Mouse (Mus musculus) MEL (cell line): Measurements from ENCODE around the gene Ttll11.

Experiments used
- CHD1 ChIP-seq: IDR thresholded peaks from 2 replicates; pipeline ENCODE4 v1.6.1; 2012; ENCODE audit warnings: low read depth, mild to moderate bottlenecking, inconsistent platforms, low read length, improper control_type of control experiment
- CTCF ChIP-seq, 3 experiments: IDR thresholded peaks in 2 of 3; conservative IDR thresholded peaks in 1 of 3; 2 replicates each; pipeline ENCODE4 v1.5.1; 2011 to 2012; ENCODE audit warnings: low read length in 3 of 3, low read depth in 2 of 3, mild to moderate bottlenecking in 2 of 3, improper control_type of control experiment in 1 of 3, inconsistent platforms in 1 of 3, mixed read lengths in 1 of 3, moderate library complexity in 1 of 3; ENCODE audit not compliant: control insufficient read depth in 1 of 3, insufficient read depth in 1 of 3, poor library complexity in 1 of 3, severe bottlenecking in 1 of 3
- EP300 ChIP-seq, 2 experiments: IDR thresholded peaks; 2 replicates each; pipeline ENCODE4 v1.6.1; 2011; ENCODE audit warnings: improper control_type of control experiment in 2 of 2, low read length in 2 of 2, low read depth in 1 of 2, mild to moderate bottlenecking in 1 of 2
- GATA1 ChIP-seq: IDR thresholded peaks from 2 replicates; pipeline ENCODE4 v1.6.1; 2011; ENCODE audit warnings: low read depth, low read length, improper control_type of control experiment
- MAX ChIP-seq: IDR thresholded peaks from 2 replicates; pipeline ENCODE4 v1.6.1; 2011; ENCODE audit warnings: low read length, improper control_type of control experiment
- MAZ ChIP-seq: IDR thresholded peaks from 2 replicates; pipeline ENCODE4 v1.6.1; 2012; ENCODE audit warnings: low read depth, mild to moderate bottlenecking, inconsistent platforms, low read length, improper control_type of control experiment
- MYC ChIP-seq: IDR thresholded peaks from 2 replicates; pipeline ENCODE4 v1.6.1; 2011; ENCODE audit warnings: low read depth, mild to moderate bottlenecking, low read length, improper control_type of control experiment, moderate library complexity
- POLR2A ChIP-seq, 2 experiments: IDR thresholded peaks; 2 replicates each; pipeline ENCODE4 v1.6.1; 2011 to 2012; ENCODE audit warnings: low read length in 2 of 2, mild to moderate bottlenecking in 2 of 2, control low read depth in 1 of 2, improper control_type of control experiment in 1 of 2, low read depth in 1 of 2, moderate library complexity in 1 of 2; ENCODE audit not compliant: control insufficient read depth in 1 of 2, insufficient read depth in 1 of 2, poor library complexity in 1 of 2
- RAD21 ChIP-seq: IDR thresholded peaks from 2 replicates; pipeline ENCODE4 v1.6.1; 2011; ENCODE audit warnings: mild to moderate bottlenecking, low read depth, low read length, improper control_type of control experiment
- TAL1 ChIP-seq: IDR thresholded peaks from 2 replicates; pipeline ENCODE4 v1.6.1; 2012; ENCODE audit warnings: mild to moderate bottlenecking, inconsistent platforms, low read length, moderate library complexity, mixed read lengths
- ZC3H11A ChIP-seq: IDR thresholded peaks from 2 replicates; pipeline ENCODE4 v1.6.1; 2012; ENCODE audit warnings: low read depth, mild to moderate bottlenecking, inconsistent platforms, low read length, improper control_type of control experiment
- ZKSCAN1 ChIP-seq: IDR thresholded peaks from 2 replicates; pipeline ENCODE4 v1.6.1; 2012; ENCODE audit warnings: low read depth, mild to moderate bottlenecking, inconsistent platforms, low read length, improper control_type of control experiment, moderate library complexity
- ZNF384 ChIP-seq: IDR thresholded peaks from 2 replicates; pipeline ENCODE4 v1.6.1; 2012; ENCODE audit warnings: low read depth, mild to moderate bottlenecking, inconsistent platforms, low read length, improper control_type of control experiment

DNA sequence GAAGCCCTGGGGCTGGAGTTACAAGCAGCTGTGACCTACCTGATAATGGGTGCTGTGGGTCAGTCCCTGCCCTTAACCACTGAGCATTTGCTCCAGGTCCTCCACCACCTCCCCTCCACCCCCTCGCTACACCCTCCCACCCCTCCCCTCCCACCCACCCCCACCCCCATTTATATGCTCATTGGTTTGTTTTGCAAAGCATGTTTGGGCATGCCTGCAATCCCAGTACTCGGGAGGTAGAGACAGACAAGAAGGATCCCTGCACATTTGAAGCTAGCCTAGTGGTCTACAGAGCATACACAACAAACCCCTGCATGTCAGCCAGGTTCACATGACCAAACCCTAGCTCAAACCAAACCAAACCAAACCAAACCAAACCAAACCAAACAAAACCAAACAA lies 243.7 kb downstream of the Ttll11 start:
- no peak for TF ChIP-seq MAX
- no peak for TF ChIP-seq CTCF (IDR thresholded peaks at IDR 0.05 in 2 of 3, conservative IDR thresholded peaks at IDR 0.05 in 1 of 3; ENCODE audit: control insufficient read depth in 1 of 3, insufficient read depth in 1 of 3, low read depth in 2 of 3, low read length in 3 of 3, poor library complexity in 1 of 3, severe bottlenecking in 1 of 3)
- TF ChIP-seq EP300 (IDR thresholded peaks at IDR 0.05; ENCODE audit: low read depth in 1 of 2, low read length in 2 of 2), result no peak
- no peak for TF ChIP-seq ZC3H11A
- TF ChIP-seq RAD21, result no peak
- TF ChIP-seq GATA1, result no peak
- TF ChIP-seq POLR2A (IDR thresholded peaks at IDR 0.05; ENCODE audit: control insufficient read depth in 1 of 2, insufficient read depth in 1 of 2, low read depth in 1 of 2, low read length in 2 of 2, poor library complexity in 1 of 2), result no peak
- TF ChIP-seq MYC, result no peak
- no peak for TF ChIP-seq MAZ
- no peak for TF ChIP-seq ZNF384
- TF ChIP-seq TAL1, result no peak
- TF ChIP-seq CHD1, result no peak
- TF ChIP-seq ZKSCAN1, result no peak
